Mouse (Mus musculus) embryonic fibroblast, embryonic 13.5 days (primary cell): ENCODE results near the gene Rad1.

Experiments used
- CTCF ChIP-seq: IDR thresholded peaks from 2 replicates; pipeline ENCODE4 v1.5.1; 2011; ENCODE audit warnings: mild to moderate bottlenecking, control low read depth, low read length, moderate library complexity, borderline replicate concordance; ENCODE audit not compliant: insufficient read depth
- POLR2A ChIP-seq: IDR thresholded peaks from 2 replicates; pipeline ENCODE4 v1.6.1; 2011; ENCODE audit warnings: low read depth, mild to moderate bottlenecking, control low read depth, low read length, moderate library complexity

- TF ChIP-seq CTCF (peak; percentile 70), POLR2A (no peak)
Measured at GRCm38 (mm10) chr15:10500838-10501719, 15.3 kb downstream of the Rad1 start.
